Mouse (Mus musculus): ENCODE data around the gene Fntb. TPM values are rescaled to one million over a fixed set of nuclear protein-coding genes. Genes with fewer than 3 reads are reported as not detected.

The Fntb gene
- polyA plus RNA-seq, 1 experiment from 2014 or later = 43.5 TPM

DNA sequence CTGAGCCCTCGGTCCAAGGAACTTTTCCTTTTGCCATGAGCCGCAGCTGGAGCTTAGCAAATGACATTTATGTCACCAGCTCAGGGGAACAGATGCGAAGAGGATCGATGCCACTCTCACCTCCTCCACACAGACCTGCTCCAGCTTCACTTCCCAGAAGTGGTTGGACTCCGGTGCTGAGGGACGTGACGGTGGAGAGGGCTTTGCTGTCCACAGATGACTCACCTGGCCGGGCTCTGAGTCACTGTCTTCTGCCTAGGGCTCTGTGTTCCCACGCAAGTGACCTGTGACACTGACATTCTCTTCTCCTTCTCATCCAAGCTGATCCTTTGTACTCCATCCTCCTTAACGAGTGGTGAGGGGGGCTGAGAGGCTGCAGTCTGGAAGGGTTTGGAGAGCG, 98.3 kb downstream of the Fntb start:
- DNase-seq (ENCODE audit: low spot score, missing footprints) (no peak), ATAC-seq (ENCODE audit: low FRiP score) (no peak)
- no peak overlapping the region for H3K4me2 ChIP-seq
- no peak overlapping the region for H3K27ac ChIP-seq (ENCODE audit: low read depth, low read length)
- H3K9me3 ChIP-seq (ENCODE audit: control insufficient read depth, low read length) = no peaks in the 10 kb centered on the region
- no peak overlapping the region for H3K9ac ChIP-seq (ENCODE audit: low read length)
- no peaks in the 10 kb centered on the region for H3K27me3 ChIP-seq (ENCODE audit: control insufficient read depth, insufficient read depth, low read length)
- WGBS = 79% methylated on average over 11 of the region's 11 CpGs
- H3K36me3 ChIP-seq (ENCODE audit: control insufficient read depth, insufficient read depth, low read length) = no peaks in the 10 kb centered on the region
- H3K4me1 ChIP-seq (ENCODE audit: control insufficient read depth, insufficient read depth, low read length) = no peaks in the 10 kb centered on the region
- no peak overlapping the region for H3K4me3 ChIP-seq (ENCODE audit: low read depth, low read length)

GRCm38 (mm10) chr12:76865266-76865665, 99.9 kb downstream of the Fntb start:
- ATAC-seq (ENCODE audit: low FRiP score) (no peak), DNase-seq (ENCODE audit: low spot score, missing footprints) (no peak)
- Histone ChIP-seq H3K9me3 (ENCODE audit: control insufficient read depth, low read length) (no peaks in the 10 kb centered on the region), H3K4me2 (no peak overlapping the region), H3K9ac (ENCODE audit: low read length) (no peak overlapping the region), H3K27me3 (ENCODE audit: control insufficient read depth, insufficient read depth, low read length) (no peaks in the 10 kb centered on the region), H3K4me1 (ENCODE audit: control insufficient read depth, insufficient read depth, low read length) (no peaks in the 10 kb centered on the region), H3K36me3 (ENCODE audit: control insufficient read depth, insufficient read depth, low read length) (no peaks in the 10 kb centered on the region), H3K4me3 (ENCODE audit: low read depth, low read length) (no peak overlapping the region), H3K27ac (ENCODE audit: low read depth, low read length) (no peak overlapping the region)
- 79% methylated on average over 13 of the region's 13 CpGs for whole genome bisulfite sequencing

GRCm38 (mm10) chr12:76867586-76868280, 102.3 kb downstream of the Fntb start:
- WGBS = 59% methylated on average over 10 of the region's 10 CpGs
- no peak overlapping the region for H3K9ac ChIP-seq (ENCODE audit: low read length)
- no peak overlapping the region for H3K4me3 ChIP-seq (ENCODE audit: low read depth, low read length)
- no peak overlapping the region for H3K27ac ChIP-seq (ENCODE audit: low read depth, low read length)
- H3K9me3 ChIP-seq (ENCODE audit: control insufficient read depth, low read length) = no peaks in the 10 kb centered on the region
- no peaks in the 10 kb centered on the region for H3K4me1 ChIP-seq (ENCODE audit: control insufficient read depth, insufficient read depth, low read length)
- H3K36me3 ChIP-seq (ENCODE audit: control insufficient read depth, insufficient read depth, low read length) = no peaks in the 10 kb centered on the region
- no peak overlapping the region for H3K4me2 ChIP-seq
- H3K27me3 ChIP-seq (ENCODE audit: control insufficient read depth, insufficient read depth, low read length) = no peaks in the 10 kb centered on the region
- DNase-seq (ENCODE audit: low spot score, missing footprints) (no peak), ATAC-seq (ENCODE audit: low FRiP score) (no peak)

DNA sequence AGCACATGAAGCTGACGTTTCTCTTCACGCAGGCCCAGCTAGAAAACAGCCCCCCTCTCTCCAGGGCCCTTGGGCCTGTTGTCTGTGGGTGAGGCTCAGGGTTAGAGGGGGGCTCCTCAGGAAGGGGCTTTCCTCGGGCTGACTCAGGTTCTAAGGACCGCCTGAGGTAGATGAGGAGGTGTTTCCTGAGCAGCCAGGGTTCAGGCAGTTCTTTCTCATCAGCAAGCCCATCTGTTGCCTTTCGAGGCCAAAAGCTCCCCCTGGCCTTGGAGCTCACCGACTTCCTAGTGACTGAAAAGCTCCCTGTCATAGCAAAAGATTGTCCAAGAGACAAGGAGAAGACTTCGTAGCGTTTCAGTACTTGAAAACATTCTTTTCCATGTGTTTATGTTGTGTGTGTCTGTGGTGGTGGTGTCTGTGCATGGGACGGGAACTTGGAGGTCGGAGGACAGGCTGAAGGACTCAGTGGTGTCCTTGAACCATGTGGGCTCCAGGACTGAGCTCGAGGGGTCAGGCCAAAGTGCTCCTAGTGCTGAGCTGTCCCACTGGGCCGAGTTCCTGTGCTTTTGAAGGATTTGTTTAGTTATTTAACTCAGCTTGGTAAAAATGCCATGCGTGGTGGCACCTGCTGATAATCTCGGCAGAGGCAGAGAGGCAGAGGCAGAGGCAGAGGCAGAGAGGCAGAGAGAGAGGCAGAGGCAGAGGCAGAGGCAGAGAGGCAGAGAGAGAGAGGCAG, 103.2 kb downstream of the Fntb start:
- no peak overlapping the region for H3K4me3 ChIP-seq (ENCODE audit: low read depth, low read length)

DNA sequence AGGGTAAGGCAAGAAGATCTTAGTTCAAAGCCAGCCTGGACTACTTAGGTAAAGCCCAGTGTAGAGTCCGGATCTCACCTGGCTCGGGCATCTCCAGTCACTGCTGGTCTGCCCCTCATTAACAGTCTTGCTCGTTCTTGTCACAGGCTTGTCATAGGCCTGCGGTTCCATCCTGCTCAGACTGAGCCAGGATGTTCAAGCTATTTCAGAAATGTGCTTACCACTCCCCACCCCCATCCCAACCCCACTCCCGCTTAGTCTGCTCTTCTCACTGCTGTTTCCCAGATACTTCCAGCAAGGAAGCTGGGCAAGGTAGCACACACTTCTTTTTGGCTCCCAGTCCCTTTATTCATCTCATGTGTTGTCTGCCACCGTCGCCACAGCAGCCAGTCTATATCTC, 104.2 kb downstream of the Fntb start:
- no peak for ATAC-seq (ENCODE audit: low FRiP score)
- Histone ChIP-seq H3K4me1 (ENCODE audit: control insufficient read depth, insufficient read depth, low read length) (no peaks in the 10 kb centered on the region), H3K4me2 (no peak overlapping the region), H3K9ac (ENCODE audit: low read length) (no peak overlapping the region), H3K9me3 (ENCODE audit: control insufficient read depth, low read length) (no peaks in the 10 kb centered on the region), H3K27me3 (ENCODE audit: control insufficient read depth, insufficient read depth, low read length) (no peaks in the 10 kb centered on the region), H3K36me3 (ENCODE audit: control insufficient read depth, insufficient read depth, low read length) (no peaks in the 10 kb centered on the region), H3K27ac (ENCODE audit: low read depth, low read length) (no peak overlapping the region; the same call in 1 of the 2 replicates), H3K4me3 (ENCODE audit: low read depth, low read length) (no peak overlapping the region)
- no peak for DNase-seq (ENCODE audit: low spot score, missing footprints)
- 88% methylated on average over 7 of the region's 7 CpGs for WGBS

More for the DNA sequence above, 103.2 kb downstream of the Fntb start:
- Histone ChIP-seq H3K4me2 (no peak overlapping the region), H3K9ac (ENCODE audit: low read length) (no peak overlapping the region), H3K36me3 (ENCODE audit: control insufficient read depth, insufficient read depth, low read length) (no peaks in the 10 kb centered on the region), H3K9me3 (ENCODE audit: control insufficient read depth, low read length) (no peaks in the 10 kb centered on the region), H3K4me1 (ENCODE audit: control insufficient read depth, insufficient read depth, low read length) (no peaks in the 10 kb centered on the region), H3K27me3 (ENCODE audit: control insufficient read depth, insufficient read depth, low read length) (no peaks in the 10 kb centered on the region), H3K27ac (ENCODE audit: low read depth, low read length) (no peak overlapping the region)
- ATAC-seq (ENCODE audit: low FRiP score) = no peak
- WGBS = 73% methylated on average over 14 of the region's 14 CpGs
- DNase-seq (ENCODE audit: low spot score, missing footprints) = no peak

DNA sequence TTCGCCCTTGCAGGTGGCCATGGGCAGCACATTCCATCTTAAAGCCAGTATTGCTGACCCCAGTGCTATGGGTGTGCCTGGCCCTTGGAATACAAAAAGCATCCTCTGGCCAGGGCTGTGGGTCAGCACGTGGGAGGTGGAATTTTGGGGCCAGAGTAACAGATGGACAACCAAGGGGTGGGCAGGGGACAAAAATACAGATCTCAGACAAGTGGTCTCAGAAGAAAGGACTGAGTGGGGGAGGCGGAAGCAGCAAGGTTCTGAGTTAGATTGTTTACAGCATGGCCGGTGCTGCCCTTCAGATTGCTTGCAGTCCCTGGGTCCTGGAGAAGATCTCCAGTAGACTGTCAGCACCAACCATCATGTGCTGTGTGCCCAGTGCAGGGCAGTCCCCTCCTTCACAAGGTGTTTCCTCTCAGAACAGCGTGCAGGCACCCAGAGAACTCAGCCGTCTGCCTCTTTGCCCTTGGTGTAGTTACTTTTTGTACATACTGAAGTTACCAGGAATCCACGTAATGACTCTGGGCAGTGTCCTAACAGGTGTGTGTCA, 107.5 kb downstream of the Fntb start:
- Histone ChIP-seq H3K27ac (ENCODE audit: low read depth, low read length) (no peak overlapping the region), H3K4me3 (ENCODE audit: low read depth, low read length) (no peak overlapping the region), H3K9me3 (ENCODE audit: control insufficient read depth, low read length) (no peaks in the 10 kb centered on the region), H3K4me1 (ENCODE audit: control insufficient read depth, insufficient read depth, low read length) (no peaks in the 10 kb centered on the region), H3K4me2 (no peak overlapping the region), H3K36me3 (ENCODE audit: control insufficient read depth, insufficient read depth, low read length) (no peaks in the 10 kb centered on the region), H3K27me3 (ENCODE audit: control insufficient read depth, insufficient read depth, low read length) (no peaks in the 10 kb centered on the region), H3K9ac (ENCODE audit: low read length) (no peak overlapping the region)
- no peak for ATAC-seq (ENCODE audit: low FRiP score)
- DNase-seq (ENCODE audit: low spot score, missing footprints) = no peak
- WGBS = 86% methylated on average over 7 of the region's 7 CpGs

- H3K4me3 ChIP-seq (ENCODE audit: low read depth, low read length) = no peak overlapping the region
- H3K4me2 ChIP-seq = no peak overlapping the region
- no peak overlapping the region for H3K9ac ChIP-seq (ENCODE audit: low read length)
- ATAC-seq (ENCODE audit: low FRiP score) (no peak), DNase-seq (ENCODE audit: low spot score, missing footprints) (no peak)
- no peaks in the 10 kb centered on the region for H3K27me3 ChIP-seq (ENCODE audit: control insufficient read depth, insufficient read depth, low read length)
- H3K36me3 ChIP-seq (ENCODE audit: control insufficient read depth, insufficient read depth, low read length) = no peaks in the 10 kb centered on the region
- 44% methylated on average over 9 of the region's 9 CpGs for WGBS
- H3K27ac ChIP-seq (ENCODE audit: low read depth, low read length) = no peak overlapping the region
- no peaks in the 10 kb centered on the region for H3K4me1 ChIP-seq (ENCODE audit: control insufficient read depth, insufficient read depth, low read length)
- no peaks in the 10 kb centered on the region for H3K9me3 ChIP-seq (ENCODE audit: control insufficient read depth, low read length)
Observed at GRCm38 (mm10) chr12:76874826-76875225, 109.4 kb downstream of the Fntb start.

GRCm38 (mm10) chr12:76879242-76879641, 113.9 kb downstream of the Fntb start:
- peak; percentile 90 for DNase-seq (ENCODE audit: low spot score, missing footprints)
- H3K9ac ChIP-seq (ENCODE audit: low read length) = no peak overlapping the region
- H3K4me3 ChIP-seq (ENCODE audit: low read depth, low read length) = no peak overlapping the region
- WGBS = 7% methylated on average over 5 of the region's 5 CpGs
- no peaks in the 10 kb centered on the region for H3K27me3 ChIP-seq (ENCODE audit: control insufficient read depth, insufficient read depth, low read length)
- H3K4me1 ChIP-seq (ENCODE audit: control insufficient read depth, insufficient read depth, low read length) = no peaks in the 10 kb centered on the region
- no peaks in the 10 kb centered on the region for H3K36me3 ChIP-seq (ENCODE audit: control insufficient read depth, insufficient read depth, low read length)
- no peak overlapping the region for H3K4me2 ChIP-seq
- H3K9me3 ChIP-seq (ENCODE audit: control insufficient read depth, low read length) = no peaks in the 10 kb centered on the region
- peak; percentile 52; the same call in 1 of the 2 replicates for ATAC-seq (ENCODE audit: low FRiP score)
- no peak overlapping the region for H3K27ac ChIP-seq (ENCODE audit: low read depth, low read length)

DNA sequence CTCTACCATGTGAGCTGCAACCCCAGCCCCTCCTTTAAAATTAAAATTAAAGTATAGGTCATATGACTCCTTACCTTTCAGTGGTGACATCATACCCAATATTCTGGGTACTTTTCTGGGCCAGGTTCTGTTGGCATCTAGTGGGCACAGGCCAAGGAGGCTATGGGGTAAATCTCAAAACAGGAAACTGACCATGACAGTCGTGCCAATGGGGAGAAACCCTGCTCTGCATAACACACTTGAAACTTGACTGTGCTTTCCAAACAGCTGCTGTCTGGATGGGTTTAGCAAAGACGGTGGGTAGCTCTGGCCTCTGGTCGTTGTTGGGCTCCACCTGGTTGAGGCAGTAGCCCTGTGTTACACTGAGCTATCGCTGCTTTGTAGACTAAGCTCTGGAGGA, 114.7 kb downstream of the Fntb start:
- no peaks in the 10 kb centered on the region for H3K36me3 ChIP-seq (ENCODE audit: control insufficient read depth, insufficient read depth, low read length)
- no peak overlapping the region for H3K4me2 ChIP-seq
- no peaks in the 10 kb centered on the region for H3K4me1 ChIP-seq (ENCODE audit: control insufficient read depth, insufficient read depth, low read length)
- WGBS = 91% methylated on average over 4 of the region's 4 CpGs
- no peak for DNase-seq (ENCODE audit: low spot score, missing footprints)
- H3K27me3 ChIP-seq (ENCODE audit: control insufficient read depth, insufficient read depth, low read length) = no peaks in the 10 kb centered on the region
- no peak for ATAC-seq (ENCODE audit: low FRiP score)
- no peak overlapping the region for H3K4me3 ChIP-seq (ENCODE audit: low read depth, low read length)
- H3K9me3 ChIP-seq (ENCODE audit: control insufficient read depth, low read length) = no peaks in the 10 kb centered on the region
- H3K9ac ChIP-seq (ENCODE audit: low read length) = no peak overlapping the region
- H3K27ac ChIP-seq (ENCODE audit: low read depth, low read length) = no peak overlapping the region
